Mouse (Mus musculus) forebrain, embryonic 14.5 days (tissue): ENCODE measurements around the gene Tmem170b. TPM values are rescaled to one million over a fixed set of nuclear protein-coding genes. Genes with fewer than 3 reads are reported as not detected.
A peak's percentile ranks its signal among the peaks of the same experiment; 100 is the strongest.

Experiments used
- ATAC-seq: fragments of 200-750 bp; cut with Nextera tagmentation; 2 replicates; pipeline ENCODE4 v1.8.0; 2017; ENCODE audit warnings: mild to moderate bottlenecking, moderate library complexity
- DNase-seq: peaks from one replicate; pipeline ENCODE4 v3.0.0-alpha.2; 2015; ENCODE audit warnings: low spot score
- H3K27ac ChIP-seq: fragments of 300-500 bp; sonication (generic); 2 replicates; pipeline ENCODE4 v1.5.1; 2014; ENCODE audit warnings: low read depth, mild to moderate bottlenecking, control low read depth, low read length, moderate library complexity
- H3K27me3 ChIP-seq: fragments of 300-500 bp; sonication (generic); replicated peaks from 2 replicates; pipeline ENCODE4 v1.6.1; 2014; ENCODE audit warnings: low read length, control low read depth, mixed read lengths; ENCODE audit not compliant: control insufficient read depth, insufficient read depth
- H3K36me3 ChIP-seq: fragments of 300-500 bp; sonication (generic); 2 replicates; pipeline ENCODE4 v1.6.1; 2014; ENCODE audit warnings: low read length, control low read depth; ENCODE audit not compliant: control insufficient read depth, insufficient read depth
- H3K4me1 ChIP-seq: fragments of 300-500 bp; sonication (generic); 2 replicates; pipeline ENCODE4 v1.6.1; 2014; ENCODE audit warnings: antibody characterized with exemption, low read length, control low read depth; ENCODE audit not compliant: control insufficient read depth, insufficient read depth
- H3K4me2 ChIP-seq: fragments of 300-500 bp; sonication (generic); 2 replicates; pipeline ENCODE4 v1.6.1; 2014; ENCODE audit warnings: mild to moderate bottlenecking, control low read depth, low read length
- H3K4me3 ChIP-seq: fragments of 300-500 bp; sonication (generic); 2 replicates; pipeline ENCODE4 v1.5.1; 2014; ENCODE audit warnings: low read depth, low read length, control low read depth
- H3K9ac ChIP-seq: fragments of 300-500 bp; sonication (generic); 2 replicates; pipeline ENCODE4 v1.6.1; 2014; ENCODE audit warnings: mild to moderate bottlenecking, low read length, control low read depth, moderate library complexity
- H3K9me3 ChIP-seq: fragments of 300-500 bp; sonication (generic); replicated peaks from 2 replicates; pipeline ENCODE4 v1.6.1; 2016; ENCODE audit warnings: low read length, control low read depth, mixed read lengths; ENCODE audit not compliant: control insufficient read depth
- WGBS: fragments of 180-500 bp; shearing (Covaris S2); extraction: QIAGEN DNeasy Blood & Tissue Kit; methylation state at CpG from one replicate; pipeline ENCODE4 v1.1.7; 2014; 5-methylcytosine and 5-hydroxymethylcytosine counted together
- polyA plus RNA-seq: library from polyadenylated mRNA; unstranded; fragments of >200 nt; fragmentation: Nextera tagmentation; extraction: Ambion mirVana; gene quantifications from 2 replicates; pipeline ENCODE4 v1.2.1, GENCODE M21; 2014

Tmem170b gene
- polyA plus RNA-seq: 32.5 and 46.3 TPM in 2 replicates

- no peaks in the 10 kb centered on the region for H3K36me3 ChIP-seq
- H3K27me3 ChIP-seq: no peaks in the 10 kb centered on the region
- peak within 1 kb of the TSS; percentile 88 for H3K27ac ChIP-seq
- DNase-seq (peak; percentile 98), ATAC-seq (peak; percentile 99)
- whole genome bisulfite sequencing: under 1% methylated on average over 46 of the region's 87 CpGs
- H3K4me2 ChIP-seq: peak within 1 kb of the TSS; percentile 76
- H3K9ac ChIP-seq: peak within 1 kb of the TSS; percentile 98
- H3K9me3 ChIP-seq: no peaks in the 10 kb centered on the region
- H3K4me3 ChIP-seq: peak within 1 kb of the TSS; percentile 96
- peaks cover 20% of the 10 kb centered on the region for H3K4me1 ChIP-seq
Observed at GRCm38 (mm10) chr13:41605099-41606010, at the start of gene Tmem170b. TSS of gene Tmem170b (plus strand) at chr13:41605907.

GRCm38 (mm10) chr13:41561024-41561423 lies 44.7 kb upstream of the Tmem170b start:
- Histone ChIP-seq H3K4me3 (no peak overlapping the region), H3K4me2 (no peak overlapping the region), H3K27me3 (no peaks in the 10 kb centered on the region), H3K27ac (no peak overlapping the region), H3K36me3 (no peaks in the 10 kb centered on the region), H3K9me3 (no peaks in the 10 kb centered on the region), H3K9ac (no peak overlapping the region), H3K4me1 (no peaks in the 10 kb centered on the region)
- no peak for ATAC-seq
- 88% methylated on average over 4 of the region's 4 CpGs for WGBS
- DNase-seq: no peak

GRCm38 (mm10) chr13:41568421-41568820 lies 37.3 kb upstream of the Tmem170b start:
- no peak for DNase-seq
- Histone ChIP-seq H3K4me2 (no peak overlapping the region), H3K9ac (no peak overlapping the region), H3K9me3 (no peaks in the 10 kb centered on the region), H3K27ac (no peak overlapping the region), H3K4me3 (no peak overlapping the region), H3K36me3 (no peaks in the 10 kb centered on the region), H3K27me3 (no peaks in the 10 kb centered on the region), H3K4me1 (peaks cover 6% of the 10 kb centered on the region; the same call in 1 of the 2 replicates)
- no peak for ATAC-seq
- WGBS: 85% methylated on average over 3 of the region's 3 CpGs

- Histone ChIP-seq H3K36me3 (no peaks in the 10 kb centered on the region), H3K4me2 (no peak overlapping the region), H3K27ac (no peak overlapping the region), H3K27me3 (no peaks in the 10 kb centered on the region), H3K9ac (no peak overlapping the region), H3K9me3 (no peaks in the 10 kb centered on the region), H3K4me1 (peaks cover 6% of the 10 kb centered on the region; the same call in 1 of the 2 replicates), H3K4me3 (no peak overlapping the region)
- ATAC-seq: no peak
- 93% methylated on average over 8 of the region's 8 CpGs for WGBS
- DNase-seq: no peak
Observed at GRCm38 (mm10) chr13:41568926-41569325, 36.8 kb upstream of the Tmem170b start.

DNA sequence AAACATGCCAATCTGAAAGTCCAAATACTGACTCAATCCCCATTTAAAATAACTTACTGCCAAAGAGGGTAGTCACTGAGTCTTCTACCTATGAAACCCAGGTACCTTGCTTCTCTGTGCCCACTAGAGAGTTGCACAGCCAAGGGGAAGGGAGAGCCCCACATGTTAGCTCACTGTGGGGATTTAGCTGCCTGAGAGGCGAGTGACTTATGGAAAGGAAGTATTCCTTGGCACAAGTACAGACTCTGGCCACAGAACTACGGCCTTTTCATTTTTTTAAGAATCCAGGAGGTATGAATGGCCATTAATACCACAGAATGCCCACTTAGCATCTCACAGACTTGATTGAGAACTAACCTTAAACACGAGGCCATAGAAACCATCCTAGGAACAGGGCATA lies 35.9 kb upstream of the Tmem170b start:
- Histone ChIP-seq H3K9ac (no peak overlapping the region), H3K4me1 (peaks cover 6% of the 10 kb centered on the region; the same call in 1 of the 2 replicates), H3K4me2 (no peak overlapping the region), H3K4me3 (no peak overlapping the region), H3K27me3 (no peaks in the 10 kb centered on the region), H3K27ac (no peak overlapping the region), H3K9me3 (no peaks in the 10 kb centered on the region), H3K36me3 (no peaks in the 10 kb centered on the region)
- WGBS: 85% methylated on average over 3 of the region's 3 CpGs
- no peak for ATAC-seq
- no peak for DNase-seq

DNA sequence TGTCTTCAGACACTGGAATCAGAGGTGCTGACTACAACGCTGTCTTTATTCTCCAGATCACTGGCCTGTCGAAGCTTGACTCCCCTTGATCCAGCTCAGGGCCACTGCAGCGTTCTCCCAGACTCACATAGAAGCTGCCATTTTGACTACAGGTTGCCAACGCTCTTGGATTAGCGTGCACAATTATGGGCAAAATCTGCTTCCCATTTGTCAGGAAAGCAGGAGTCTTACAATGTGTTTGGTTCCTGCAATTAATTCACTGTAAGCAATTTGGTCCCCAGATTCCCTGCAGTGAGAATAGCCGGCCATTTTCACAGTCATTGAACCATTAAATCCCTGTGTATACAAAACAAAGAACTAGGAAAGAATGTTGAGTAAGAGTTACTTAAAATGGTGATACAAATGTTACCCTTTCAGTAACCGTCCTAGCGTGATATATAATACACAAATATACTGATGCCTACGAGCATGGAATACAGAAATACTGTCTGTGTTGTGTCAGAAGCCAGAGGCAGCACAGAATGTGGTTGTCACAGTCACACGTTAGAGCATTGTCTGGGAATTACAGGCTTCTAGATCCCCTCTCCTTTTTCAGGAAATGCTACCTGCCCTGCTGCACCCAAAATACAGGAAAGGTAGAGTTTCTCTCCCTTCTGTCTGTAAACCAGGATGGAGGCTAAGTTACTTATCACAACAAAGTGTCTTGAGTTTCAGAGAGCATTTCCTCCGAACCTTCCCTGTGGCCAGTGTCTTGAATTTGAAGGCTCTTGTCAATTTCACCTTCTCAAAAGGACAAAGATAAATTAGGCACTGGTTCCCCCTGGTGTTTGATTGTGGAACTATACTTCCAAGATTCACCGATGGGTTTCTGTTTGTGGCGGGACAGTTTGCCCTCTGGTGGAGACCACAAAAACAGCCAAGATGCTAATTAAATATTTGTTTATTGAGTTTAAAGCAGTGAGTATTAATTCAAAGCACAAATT lies 34.0 kb upstream of the Tmem170b start:
- Histone ChIP-seq H3K4me2 (peak overlapping the region; percentile 44), H3K4me1 (peaks cover 6% of the 10 kb centered on the region; the same call in 1 of the 2 replicates), H3K9me3 (no peaks in the 10 kb centered on the region), H3K36me3 (no peaks in the 10 kb centered on the region), H3K27ac (peak overlapping the region; percentile 62), H3K27me3 (no peaks in the 10 kb centered on the region), H3K9ac (0 out of 2 replicates have a peak overlapping the region, but pooled peaks have one; percentile 22), H3K4me3 (no peak overlapping the region)
- DNase-seq (peak; percentile 95), ATAC-seq (peak; percentile 78)
- 4% methylated on average over 13 of the region's 13 CpGs for WGBS

GRCm38 (mm10) chr13:41572351-41572735 lies 33.4 kb upstream of the Tmem170b start:
- ATAC-seq: peak; percentile 45
- Histone ChIP-seq H3K9ac (no peak overlapping the region), H3K36me3 (no peaks in the 10 kb centered on the region), H3K4me1 (peaks cover 6% of the 10 kb centered on the region; the same call in 1 of the 2 replicates), H3K4me2 (no peak overlapping the region), H3K27ac (no peak overlapping the region), H3K9me3 (no peaks in the 10 kb centered on the region), H3K4me3 (no peak overlapping the region), H3K27me3 (no peaks in the 10 kb centered on the region)
- no peak for DNase-seq
- 50% methylated on average over 4 of the region's 4 CpGs for WGBS

DNA sequence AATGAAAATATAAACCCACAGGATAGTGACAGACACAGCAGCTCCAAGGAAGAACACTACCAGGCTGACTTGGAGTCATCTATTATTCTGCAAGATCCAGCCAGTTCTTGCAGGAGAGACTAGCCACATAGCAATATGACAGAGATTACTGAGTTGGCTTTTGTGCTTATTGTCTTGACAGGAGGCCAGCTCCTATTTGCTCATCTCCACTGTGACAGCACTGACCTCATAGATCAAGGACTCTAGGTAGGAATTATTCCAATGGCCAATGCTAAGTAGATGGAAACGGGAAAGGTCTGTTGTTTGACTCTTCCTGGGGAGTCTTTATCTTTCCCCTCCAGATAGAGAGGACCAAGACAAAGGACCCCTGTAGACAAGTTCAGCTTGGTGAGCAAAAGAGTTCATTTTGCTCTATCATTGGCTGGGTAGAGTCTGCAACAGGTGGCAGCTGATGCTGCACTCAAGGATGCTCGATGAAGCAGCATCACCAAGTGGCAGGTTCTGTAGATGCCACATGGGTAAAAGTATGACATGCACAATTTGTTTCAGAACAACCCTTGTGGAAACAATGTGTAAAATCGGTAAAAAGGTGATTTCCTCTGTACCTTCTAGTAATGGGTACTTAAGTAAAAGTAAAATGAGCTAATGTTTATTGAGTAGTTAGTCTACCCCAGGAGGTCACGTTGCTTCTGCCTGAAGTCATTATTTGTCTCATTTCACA lies 32.4 kb upstream of the Tmem170b start:
- DNase-seq (no peak), ATAC-seq (no peak)
- Histone ChIP-seq H3K27me3 (no peaks in the 10 kb centered on the region), H3K27ac (no peak overlapping the region), H3K4me2 (no peak overlapping the region), H3K4me1 (peaks cover 6% of the 10 kb centered on the region; the same call in 1 of the 2 replicates), H3K9me3 (no peaks in the 10 kb centered on the region), H3K9ac (no peak overlapping the region), H3K4me3 (no peak overlapping the region), H3K36me3 (no peaks in the 10 kb centered on the region)
- WGBS: 53% methylated on average over 4 of the region's 4 CpGs
